Mouse (Mus musculus) midbrain, embryonic 16.5 days (tissue): ENCODE data around the gene Mthfd2. TPM values are rescaled to one million over a fixed set of nuclear protein-coding genes. Genes with fewer than 3 reads are reported as not detected.

Experiments used
- ATAC-seq: fragments of 200-750 bp; cut with Nextera tagmentation; 2 replicates; pipeline ENCODE4 v1.8.0; 2017; ENCODE audit warnings: moderate TSS enrichment
- H3K27ac ChIP-seq: fragments of 300-500 bp; sonication (generic); 2 replicates; pipeline ENCODE4 v1.5.1; 2014; ENCODE audit warnings: mild to moderate bottlenecking, low read length, mixed read lengths
- H3K27me3 ChIP-seq: fragments of 300-500 bp; sonication (generic); 2 replicates; pipeline ENCODE4 v1.6.1; 2014; ENCODE audit warnings: low read depth, low read length, mixed read lengths; ENCODE audit not compliant: control insufficient read depth, insufficient read depth
- H3K36me3 ChIP-seq: fragments of 300-500 bp; sonication (generic); 2 replicates; pipeline ENCODE4 v1.6.1; 2014; ENCODE audit warnings: mild to moderate bottlenecking, low read length, moderate library complexity, mixed read lengths; ENCODE audit not compliant: control insufficient read depth, insufficient read depth
- H3K4me1 ChIP-seq: fragments of 300-500 bp; sonication (generic); 2 replicates; pipeline ENCODE4 v1.6.1; 2014; ENCODE audit warnings: mild to moderate bottlenecking, low read length, mixed read lengths; ENCODE audit not compliant: control insufficient read depth, insufficient read depth
- H3K4me2 ChIP-seq: fragments of 300-500 bp; sonication (generic); 2 replicates; pipeline ENCODE4 v1.6.1; 2014; ENCODE audit warnings: mild to moderate bottlenecking, low read length, mixed read lengths
- H3K4me3 ChIP-seq: fragments of 300-500 bp; sonication (generic); 2 replicates; pipeline ENCODE4 v1.5.1; 2014; ENCODE audit warnings: low read depth, mild to moderate bottlenecking, low read length, moderate library complexity, mixed read lengths
- H3K9ac ChIP-seq: fragments of 300-500 bp; sonication (generic); 2 replicates; pipeline ENCODE4 v1.6.1; 2014; ENCODE audit warnings: low read depth, low read length, mixed read lengths
- H3K9me3 ChIP-seq: fragments of 300-500 bp; sonication (generic); replicated peaks from 2 replicates; pipeline ENCODE4 v1.6.1; 2014; ENCODE audit warnings: mild to moderate bottlenecking, low read length, mixed read lengths; ENCODE audit not compliant: control insufficient read depth, poor library complexity, severe bottlenecking
- WGBS: fragments of 180-500 bp; shearing (Covaris S2); extraction: QIAGEN DNeasy Blood & Tissue Kit; methylation state at CpG from one replicate; pipeline ENCODE4 v1.1.7; 2014; 5-methylcytosine and 5-hydroxymethylcytosine counted together
- polyA plus RNA-seq: library from polyadenylated mRNA; unstranded; fragments of >200 nt; fragmentation: Nextera tagmentation; extraction: Ambion mirVana; gene quantifications from 2 replicates; pipeline ENCODE4 v1.2.1, GENCODE M21; 2015

Gene Mthfd2
- polyA plus RNA-seq, result 34.7 and 37.1 TPM in 2 replicates

DNA sequence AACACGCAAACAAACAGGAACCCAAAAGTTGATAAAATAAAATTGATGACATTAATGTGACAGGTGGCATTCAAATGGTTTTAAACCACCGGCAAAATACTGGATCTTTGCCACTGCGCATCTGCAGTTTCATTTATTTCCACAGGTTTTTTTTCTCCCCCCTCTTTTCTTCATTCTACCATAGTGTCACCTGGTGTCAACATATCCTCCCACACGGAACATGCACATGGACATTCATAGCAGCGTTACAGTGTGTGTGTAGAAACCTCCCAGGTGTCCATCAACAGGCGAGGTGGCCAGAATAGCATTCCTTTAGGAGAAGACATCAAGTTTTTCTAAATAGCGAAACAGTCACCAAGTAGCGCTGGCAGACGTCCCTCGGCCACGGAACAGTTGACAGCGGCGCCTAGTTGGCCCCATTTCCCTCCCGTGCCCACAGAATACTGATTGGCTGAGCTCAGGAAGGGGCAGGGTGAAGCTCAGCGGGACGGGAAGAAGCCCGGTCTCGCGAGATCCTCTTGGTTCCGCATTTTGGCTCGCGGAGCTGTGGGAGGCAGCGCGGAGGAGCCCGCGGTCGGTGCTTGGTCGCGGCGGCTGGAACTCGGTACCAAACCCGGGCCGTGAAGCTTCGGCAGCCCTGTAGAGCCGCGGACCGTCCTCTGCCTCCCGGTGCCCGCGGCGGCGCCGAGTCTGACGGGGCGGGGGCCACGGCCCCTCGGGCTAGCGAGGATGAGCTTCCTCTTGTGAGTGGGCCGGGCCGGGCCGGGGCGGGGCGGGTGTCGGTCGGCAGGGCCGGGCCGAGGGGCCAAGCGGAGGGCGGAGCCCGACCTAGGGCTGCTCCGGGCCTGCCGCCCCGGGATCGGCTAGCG, at the start of gene Mthfd2, which contains the start of gene Mob1a:
TSS of gene Mthfd2 (minus strand) at position 384 of the 869 bp plus-strand sequence.
TSS of gene Mob1a (plus strand) at position 492 of the 869 bp plus-strand sequence.
- Histone ChIP-seq H3K4me3 (peak within 1 kb of the TSS; percentile 96), H3K9ac (peak within 1 kb of the TSS; percentile 97), H3K9me3 (no peaks in the 10 kb centered on the region), H3K36me3 (peaks cover 3% of the 10 kb centered on the region; the same call in 1 of the 2 replicates), H3K27me3 (no peaks in the 10 kb centered on the region), H3K4me2 (peak within 1 kb of the TSS; percentile 84), H3K27ac (peak within 1 kb of the TSS; percentile 87), H3K4me1 (peaks cover 16% of the 10 kb centered on the region)
- 2% methylated on average over 62 of the region's 65 CpGs for WGBS
- peak; percentile 99 for ATAC-seq

GRCm38 (mm10) chr6:83373704-83374300, 48.1 kb upstream of the Mthfd2 start:
- Histone ChIP-seq H3K27ac (no peak overlapping the region), H3K9ac (no peak overlapping the region)

GRCm38 (mm10) chr6:83371350-83371749, 45.6 kb upstream of the Mthfd2 start:
- ATAC-seq, result no peak
- Histone ChIP-seq H3K4me1 (no peaks in the 10 kb centered on the region), H3K27ac (no peak overlapping the region), H3K4me2 (no peak overlapping the region), H3K9ac (no peak overlapping the region), H3K4me3 (no peak overlapping the region), H3K27me3 (no peaks in the 10 kb centered on the region), H3K9me3 (no peaks in the 10 kb centered on the region), H3K36me3 (peaks cover 70% of the 10 kb centered on the region)
- WGBS, result 93% methylated on average over 3 of the region's 3 CpGs

More at GRCm38 (mm10) chr6:83373704-83374300, 48.1 kb upstream of the Mthfd2 start:
- Histone ChIP-seq H3K27me3 (no peaks in the 10 kb centered on the region), H3K4me2 (no peak overlapping the region), H3K4me3 (no peak overlapping the region), H3K9me3 (no peaks in the 10 kb centered on the region), H3K36me3 (peaks cover 75% of the 10 kb centered on the region), H3K4me1 (no peaks in the 10 kb centered on the region)
- no peak for ATAC-seq
- WGBS, result 83% methylated on average over 9 of the region's 9 CpGs

- Histone ChIP-seq H3K4me3 (no peak overlapping the region), H3K4me1 (no peaks in the 10 kb centered on the region), H3K27ac (no peak overlapping the region), H3K27me3 (no peaks in the 10 kb centered on the region), H3K4me2 (no peak overlapping the region), H3K9me3 (no peaks in the 10 kb centered on the region), H3K36me3 (peaks cover 65% of the 10 kb centered on the region), H3K9ac (no peak overlapping the region)
- WGBS, result 92% methylated on average over 21 of the region's 21 CpGs
- no peak for ATAC-seq
These were observed 44.7 kb upstream of the Mthfd2 start for GRCm38 (mm10) chr6:83370316-83370965.

DNA sequence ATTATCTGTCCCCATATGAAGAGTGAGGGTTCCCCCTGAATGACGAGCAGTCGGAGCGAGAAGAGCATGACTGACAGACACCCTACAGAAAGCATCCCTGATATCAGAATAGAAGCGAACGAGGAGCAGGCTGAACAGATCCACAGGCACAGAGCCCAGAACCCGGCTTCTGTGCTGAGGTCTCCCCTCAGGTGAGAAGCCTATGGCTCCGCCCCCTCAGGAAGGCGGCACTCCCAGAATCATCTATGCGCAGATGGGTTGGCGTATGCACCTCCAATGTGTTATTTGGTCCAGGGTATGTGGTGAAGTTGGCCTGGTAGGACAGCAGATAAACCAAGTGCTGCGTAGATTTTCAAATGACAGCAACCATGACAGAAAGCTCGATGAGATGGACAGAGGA, 37.4 kb upstream of the Mthfd2 start:
- Histone ChIP-seq H3K27me3 (no peaks in the 10 kb centered on the region), H3K9ac (no peak overlapping the region), H3K4me3 (no peak overlapping the region), H3K36me3 (peaks cover 17% of the 10 kb centered on the region; the same call in 1 of the 2 replicates), H3K9me3 (no peaks in the 10 kb centered on the region), H3K27ac (no peak overlapping the region), H3K4me2 (no peak overlapping the region), H3K4me1 (no peaks in the 10 kb centered on the region)
- ATAC-seq, result no peak
- 89% methylated on average over 12 of the region's 12 CpGs for WGBS

GRCm38 (mm10) chr6:83361523-83362248, 36.0 kb upstream of the Mthfd2 start:
- no peak for ATAC-seq
- peaks cover 12% of the 10 kb centered on the region; the same call in 1 of the 2 replicates for H3K36me3 ChIP-seq

DNA sequence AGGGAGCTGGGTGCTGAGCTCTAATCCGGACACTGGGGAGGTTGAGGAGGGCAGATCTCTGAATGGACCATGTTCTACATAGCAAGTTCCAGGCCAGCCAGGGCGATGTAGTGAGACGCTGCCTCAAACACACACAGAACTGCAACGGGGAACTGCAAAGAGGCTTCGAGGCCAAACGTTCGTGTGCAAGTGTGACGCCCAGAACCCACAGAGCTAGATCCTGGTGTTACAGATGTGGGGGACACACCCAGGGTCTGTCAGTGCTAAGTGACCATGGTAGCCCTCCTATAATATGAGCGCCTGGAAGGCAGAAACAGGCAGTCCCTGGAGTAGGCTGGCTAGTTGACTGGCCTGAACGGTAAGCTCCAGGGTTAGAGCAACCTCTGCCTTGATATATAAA, 31.7 kb upstream of the Mthfd2 start:
- WGBS, result 95% methylated on average over 10 of the region's 10 CpGs
- H3K4me2 ChIP-seq, result no peak overlapping the region
- no peak overlapping the region for H3K27ac ChIP-seq
- H3K4me3 ChIP-seq, result no peak overlapping the region
- no peaks in the 10 kb centered on the region for H3K27me3 ChIP-seq
- peaks cover 13% of the 10 kb centered on the region; the same call in 1 of the 2 replicates for H3K36me3 ChIP-seq
- ATAC-seq, result no peak
- no peak overlapping the region for H3K9ac ChIP-seq
- H3K9me3 ChIP-seq, result no peaks in the 10 kb centered on the region
- no peaks in the 10 kb centered on the region for H3K4me1 ChIP-seq

More at GRCm38 (mm10) chr6:83361523-83362248, 36.0 kb upstream of the Mthfd2 start:
- Histone ChIP-seq H3K9me3 (no peaks in the 10 kb centered on the region), H3K4me2 (no peak overlapping the region), H3K27me3 (no peaks in the 10 kb centered on the region), H3K27ac (no peak overlapping the region), H3K4me3 (no peak overlapping the region), H3K4me1 (no peaks in the 10 kb centered on the region), H3K9ac (no peak overlapping the region)
- 88% methylated on average over 11 of the region's 11 CpGs for WGBS

GRCm38 (mm10) chr6:83356569-83357138, 30.9 kb upstream of the Mthfd2 start:
- 19% methylated on average over 7 of the region's 7 CpGs for WGBS
- Histone ChIP-seq H3K27me3 (no peaks in the 10 kb centered on the region), H3K4me1 (no peaks in the 10 kb centered on the region), H3K9me3 (no peaks in the 10 kb centered on the region), H3K4me3 (no peak overlapping the region), H3K27ac (no peak overlapping the region), H3K36me3 (peaks cover 13% of the 10 kb centered on the region; the same call in 1 of the 2 replicates), H3K9ac (no peak overlapping the region), H3K4me2 (no peak overlapping the region)
- ATAC-seq, result peak; percentile 70
